Mouse (Mus musculus) hindbrain, embryonic 13.5 days (tissue): ENCODE data around the gene Ogg1. TPM values are rescaled to one million over a fixed set of nuclear protein-coding genes. Genes with fewer than 3 reads are reported as not detected.

Experiments used
- ATAC-seq: fragments of 200-750 bp; cut with Nextera tagmentation; 2 replicates; pipeline ENCODE4 v1.8.0; 2017; ENCODE audit warnings: moderate TSS enrichment; ENCODE audit not compliant: low FRiP score
- H3K27ac ChIP-seq: fragments of 300-500 bp; sonication (generic); 2 replicates; pipeline ENCODE4 v1.5.1; 2015; ENCODE audit warnings: inconsistent platforms, mild to moderate bottlenecking, moderate library complexity
- H3K27me3 ChIP-seq: fragments of 300-500 bp; sonication (generic); 2 replicates; pipeline ENCODE4 v1.6.1; 2015; ENCODE audit warnings: mild to moderate bottlenecking, inconsistent platforms
- H3K36me3 ChIP-seq: fragments of 300-500 bp; sonication (generic); 2 replicates; pipeline ENCODE4 v1.6.1; 2015; ENCODE audit warnings: mild to moderate bottlenecking, inconsistent platforms
- H3K4me1 ChIP-seq: fragments of 300-500 bp; sonication (generic); replicated peaks from 2 replicates; pipeline ENCODE4 v1.6.1; 2015; ENCODE audit warnings: inconsistent platforms
- H3K4me2 ChIP-seq: fragments of 300-500 bp; sonication (generic); 2 replicates; pipeline ENCODE4 v1.6.1; 2015; ENCODE audit warnings: inconsistent platforms, mild to moderate bottlenecking, moderate library complexity
- H3K4me3 ChIP-seq: fragments of 300-500 bp; sonication (generic); 2 replicates; pipeline ENCODE4 v1.5.1; 2015; ENCODE audit warnings: mild to moderate bottlenecking, inconsistent platforms
- H3K9ac ChIP-seq: fragments of 300-500 bp; sonication (generic); 2 replicates; pipeline ENCODE4 v1.6.1; 2015; ENCODE audit warnings: mild to moderate bottlenecking, inconsistent platforms
- H3K9me3 ChIP-seq: fragments of 300-500 bp; sonication (generic); 2 replicates; pipeline ENCODE4 v1.6.1; 2016; ENCODE audit warnings: inconsistent platforms
- WGBS: fragments of 180-500 bp; shearing (Covaris S2); methylation state at CpG from one replicate; pipeline ENCODE4 v1.1.7; 2015; 5-methylcytosine and 5-hydroxymethylcytosine counted together
- polyA plus RNA-seq: library from polyadenylated mRNA; unstranded; fragments of >200 nt; fragmentation: Nextera tagmentation; extraction: Ambion mirVana; gene quantifications from 2 replicates; pipeline ENCODE4 v1.2.1, GENCODE M21; 2015

Gene Ogg1
- polyA plus RNA-seq, 1 experiment from 2014 or later = 8.7 TPM

DNA sequence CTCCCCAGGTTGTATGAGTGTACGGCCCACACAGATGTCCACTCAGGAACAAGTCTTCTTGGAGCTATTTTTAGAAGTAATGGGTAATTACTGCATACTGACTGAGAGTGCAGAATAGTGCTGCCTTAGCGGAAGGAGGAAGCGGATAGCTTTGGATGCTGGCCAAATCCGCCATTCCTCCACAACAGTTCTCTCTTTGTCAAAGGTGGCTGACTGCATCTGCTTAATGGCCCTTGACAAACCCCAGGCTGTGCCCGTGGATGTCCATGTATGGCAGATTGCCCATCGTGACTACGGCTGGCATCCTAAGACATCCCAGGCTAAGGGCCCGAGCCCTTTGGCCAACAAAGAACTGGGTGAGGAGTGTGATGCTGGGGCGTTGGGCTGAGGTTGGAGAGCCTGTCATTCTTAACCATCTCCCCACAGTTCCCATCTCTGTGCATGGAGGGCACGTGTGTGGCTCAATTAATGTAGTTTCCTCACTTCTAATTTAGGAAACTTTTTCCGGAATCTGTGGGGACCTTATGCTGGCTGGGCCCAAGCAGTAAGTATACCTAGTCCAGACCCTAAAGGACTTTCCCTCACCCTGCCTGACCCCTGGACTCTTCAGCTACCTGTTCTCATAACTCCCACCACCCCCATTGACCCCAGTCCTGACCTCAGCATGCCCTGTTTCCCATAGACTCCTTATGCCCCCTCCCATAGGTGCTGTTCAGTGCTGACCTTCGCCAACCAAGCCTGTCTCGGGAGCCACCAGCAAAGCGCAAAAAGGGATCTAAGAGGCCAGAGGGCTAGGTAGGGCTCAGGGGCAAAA lies 6.6 kb downstream of the Ogg1 start:
- peaks cover 77% of the 10 kb centered on the region for H3K36me3 ChIP-seq
- H3K27me3 ChIP-seq = no peaks in the 10 kb centered on the region
- no peak overlapping the region for H3K4me3 ChIP-seq
- H3K9ac ChIP-seq = no peak overlapping the region
- 0 out of 2 replicates have a peak overlapping the region, but pooled peaks have one; percentile 13 for H3K4me2 ChIP-seq
- peak overlapping the region; percentile 44 for H3K27ac ChIP-seq
- no peaks in the 10 kb centered on the region for H3K9me3 ChIP-seq
- peaks cover 8% of the 10 kb centered on the region for H3K4me1 ChIP-seq
- peak; percentile 65 for ATAC-seq
- WGBS = 68% methylated on average over 14 of the region's 14 CpGs

GRCm38 (mm10) chr6:113334216-113334615 lies 7.4 kb downstream of the Ogg1 start:
- Histone ChIP-seq H3K9me3 (no peaks in the 10 kb centered on the region), H3K4me1 (peaks cover 8% of the 10 kb centered on the region), H3K27ac (no peak overlapping the region), H3K27me3 (no peaks in the 10 kb centered on the region), H3K9ac (peak overlapping the region; percentile 13; the same call in 1 of the 2 replicates), H3K36me3 (peaks cover 80% of the 10 kb centered on the region), H3K4me3 (no peak overlapping the region), H3K4me2 (no peak overlapping the region)
- 86% methylated on average over 6 of the region's 6 CpGs for WGBS
- no peak for ATAC-seq

DNA sequence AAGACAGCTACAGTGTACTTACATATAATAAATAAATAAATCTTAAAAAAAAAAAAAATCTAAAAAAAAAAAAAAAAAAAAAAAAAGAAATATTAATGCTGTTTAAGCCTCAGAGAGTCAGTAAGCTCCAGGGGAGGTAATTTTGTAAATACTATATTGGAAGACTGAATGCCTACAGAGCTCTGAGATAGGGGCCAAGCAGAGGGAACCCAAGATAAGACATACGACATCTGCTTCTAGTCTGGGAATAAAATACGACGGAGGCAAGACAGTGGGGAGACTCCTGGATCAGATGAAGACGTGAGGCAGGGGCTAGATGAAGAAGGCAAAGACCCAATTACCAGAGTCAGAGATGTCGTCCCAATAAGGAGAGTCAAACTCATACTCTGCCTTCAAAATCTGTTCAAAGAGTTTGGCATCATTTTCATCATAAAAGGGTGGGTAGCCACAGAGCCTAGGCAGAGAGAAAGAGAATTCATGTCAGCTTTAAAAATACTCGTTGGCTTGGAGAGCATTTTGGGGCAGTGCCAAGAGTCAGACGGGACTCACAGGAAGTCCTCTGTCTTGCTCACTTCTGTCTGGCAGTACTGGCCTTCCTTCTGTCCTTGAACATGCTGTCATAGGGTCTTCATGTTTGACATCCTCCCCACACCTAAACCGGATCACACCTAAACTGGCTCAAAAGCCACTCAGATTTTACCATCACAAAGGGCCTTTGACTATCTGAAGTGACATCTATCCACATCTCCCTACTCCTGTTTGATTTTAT lies 10.3 kb downstream of the Ogg1 start:
- no peak for ATAC-seq
- Histone ChIP-seq H3K27ac (no peak overlapping the region), H3K9ac (no peak overlapping the region), H3K4me2 (no peak overlapping the region), H3K4me3 (no peak overlapping the region), H3K27me3 (no peaks in the 10 kb centered on the region), H3K4me1 (peaks cover 13% of the 10 kb centered on the region), H3K36me3 (peaks cover 73% of the 10 kb centered on the region), H3K9me3 (no peaks in the 10 kb centered on the region)
- WGBS = 69% methylated on average over 8 of the region's 8 CpGs

GRCm38 (mm10) chr6:113341574-113341973 lies 14.8 kb downstream of the Ogg1 start:
- Histone ChIP-seq H3K9me3 (no peaks in the 10 kb centered on the region), H3K4me3 (no peak overlapping the region), H3K36me3 (peaks cover 34% of the 10 kb centered on the region), H3K4me1 (peaks cover 28% of the 10 kb centered on the region), H3K27me3 (no peaks in the 10 kb centered on the region), H3K9ac (peak overlapping the region; percentile 46; the same call in 1 of the 2 replicates), H3K4me2 (peak overlapping the region; percentile 72), H3K27ac (peak overlapping the region; percentile 52)
- no peak for ATAC-seq
- 90% methylated on average over 6 of the region's 6 CpGs for WGBS

GRCm38 (mm10) chr6:113342297-113342696 lies 15.5 kb downstream of the Ogg1 start:
- H3K9me3 ChIP-seq = no peaks in the 10 kb centered on the region
- H3K27me3 ChIP-seq = no peaks in the 10 kb centered on the region
- WGBS = 60% methylated on average over 3 of the region's 7 CpGs
- ATAC-seq = no peak
- H3K4me2 ChIP-seq = peak overlapping the region; percentile 72
- peak overlapping the region; percentile 60 for H3K4me3 ChIP-seq
- peaks cover 30% of the 10 kb centered on the region for H3K36me3 ChIP-seq
- H3K9ac ChIP-seq = peak overlapping the region; percentile 87; the same call in 1 of the 2 replicates
- 0 out of 2 replicates have a peak overlapping the region, but pooled peaks have one; percentile 58 for H3K27ac ChIP-seq
- H3K4me1 ChIP-seq = peaks cover 28% of the 10 kb centered on the region

GRCm38 (mm10) chr6:113343177-113344092 lies 16.7 kb downstream of the Ogg1 start, which contains the start of gene Camk1:
TSS of gene Camk1 (minus strand) at chr6:113343984.
- Histone ChIP-seq H3K27me3 (no peaks in the 10 kb centered on the region), H3K4me3 (peak within 1 kb of the TSS; percentile 60), H3K9ac (peak within 1 kb of the TSS; percentile 87), H3K4me1 (peaks cover 28% of the 10 kb centered on the region), H3K9me3 (no peaks in the 10 kb centered on the region), H3K27ac (peak within 1 kb of the TSS; percentile 58), H3K4me2 (peak within 1 kb of the TSS; percentile 72), H3K36me3 (peaks cover 19% of the 10 kb centered on the region)
- peak; percentile 84 for ATAC-seq
- 18% methylated on average over 32 of the region's 32 CpGs for WGBS

DNA sequence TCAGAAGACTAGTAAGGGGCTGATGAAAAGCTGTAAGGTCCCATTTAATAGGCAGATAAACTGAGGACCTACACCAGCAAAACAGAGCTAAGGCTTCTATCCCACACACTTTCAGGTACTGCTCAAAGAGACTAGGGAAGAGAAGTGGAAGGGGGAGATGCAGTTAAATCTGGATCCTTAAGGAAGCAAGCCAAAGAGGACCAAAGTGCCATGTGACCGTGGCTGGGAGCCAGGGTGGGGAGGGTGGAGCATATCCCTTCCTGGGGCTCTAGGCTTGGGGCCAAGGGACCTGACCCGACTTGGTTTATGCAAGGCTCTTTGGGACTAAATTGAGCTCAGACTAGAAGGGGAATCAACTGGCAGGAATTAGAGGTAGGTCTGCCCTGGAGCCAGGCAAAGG lies 17.5 kb downstream of the Ogg1 start:
- H3K27me3 ChIP-seq = no peaks in the 10 kb centered on the region
- H3K27ac ChIP-seq = peak overlapping the region; percentile 58; the same call in 1 of the 2 replicates
- peak overlapping the region; percentile 60 for H3K4me3 ChIP-seq
- H3K4me1 ChIP-seq = peaks cover 28% of the 10 kb centered on the region
- WGBS = 54% methylated on average over 2 of the region's 2 CpGs
- peak overlapping the region; percentile 72 for H3K4me2 ChIP-seq
- ATAC-seq = 0 out of 2 replicates have a peak, but pooled peaks have one; percentile 2
- H3K9me3 ChIP-seq = no peaks in the 10 kb centered on the region
- H3K9ac ChIP-seq = no peak overlapping the region; the same call in 1 of the 2 replicates
- peaks cover 12% of the 10 kb centered on the region for H3K36me3 ChIP-seq

DNA sequence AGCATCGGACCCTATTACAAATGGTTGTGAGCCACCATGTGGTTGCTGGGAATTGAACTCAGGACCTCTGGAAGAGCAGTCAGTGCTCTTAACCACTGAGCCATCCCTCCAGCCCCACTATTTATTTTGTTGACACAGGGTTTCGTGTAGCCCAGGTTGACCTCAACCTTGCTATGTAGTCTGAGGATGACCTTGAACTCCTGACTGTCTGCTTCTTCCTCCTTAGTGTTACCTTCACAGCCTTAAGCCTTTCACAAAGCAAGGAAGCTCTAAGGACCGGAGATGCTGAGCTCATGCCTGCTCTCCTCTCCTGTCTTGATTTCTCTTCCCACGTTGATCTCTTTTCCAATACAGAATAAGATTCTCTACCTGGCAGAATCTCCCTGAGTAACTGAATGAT lies 20.1 kb downstream of the Ogg1 start:
- Histone ChIP-seq H3K4me3 (no peak overlapping the region), H3K4me1 (peaks cover 23% of the 10 kb centered on the region), H3K27me3 (no peaks in the 10 kb centered on the region), H3K4me2 (no peak overlapping the region), H3K9ac (no peak overlapping the region), H3K9me3 (no peaks in the 10 kb centered on the region), H3K36me3 (no peaks in the 10 kb centered on the region), H3K27ac (no peak overlapping the region)
- no peak for ATAC-seq
- WGBS = 81% methylated on average over 4 of the region's 4 CpGs

DNA sequence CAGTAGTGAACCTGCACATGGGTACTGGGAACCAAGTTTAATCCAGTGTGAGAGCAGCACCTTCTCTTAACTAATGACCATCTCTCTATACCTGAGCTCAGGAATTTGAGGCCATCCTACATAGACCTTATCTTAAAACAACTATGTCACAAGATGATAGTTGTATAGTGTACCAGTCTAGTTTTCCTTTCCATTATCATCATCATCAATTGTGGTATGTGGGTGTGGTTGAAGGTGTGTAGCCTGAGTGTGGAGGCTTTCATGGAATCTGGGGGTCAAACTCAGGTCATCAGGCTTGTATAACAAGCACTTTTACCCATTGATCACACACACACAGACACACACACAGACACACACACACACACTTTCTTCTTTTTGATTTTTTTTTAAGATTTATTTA lies 23.8 kb downstream of the Ogg1 start:
- H3K4me3 ChIP-seq = no peak overlapping the region
- no peaks in the 10 kb centered on the region for H3K9me3 ChIP-seq
- no peaks in the 10 kb centered on the region for H3K36me3 ChIP-seq
- no peak overlapping the region for H3K9ac ChIP-seq
- H3K27ac ChIP-seq = no peak overlapping the region
- ATAC-seq = no peak
- H3K4me1 ChIP-seq = no peaks in the 10 kb centered on the region
- no peaks in the 10 kb centered on the region for H3K27me3 ChIP-seq
- no peak overlapping the region for H3K4me2 ChIP-seq

DNA sequence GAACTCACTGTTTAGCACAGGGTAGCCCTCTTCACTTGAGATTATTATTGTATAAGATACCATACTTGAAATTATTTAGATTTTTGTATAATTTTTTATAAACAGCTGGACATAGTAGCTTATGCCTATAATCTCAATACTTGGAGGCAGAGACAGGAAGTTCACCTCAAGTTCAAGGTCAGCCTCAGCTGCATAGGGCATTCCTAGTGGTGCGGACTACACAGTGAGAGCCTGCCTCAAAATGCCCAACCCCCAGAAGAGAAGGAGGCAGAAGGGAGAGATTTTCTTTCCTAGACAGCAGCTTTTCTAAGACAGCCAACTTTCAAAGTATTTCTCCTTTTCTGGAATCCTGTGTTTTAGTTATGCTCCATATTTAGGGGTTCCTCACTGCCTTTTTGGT lies 24.4 kb downstream of the Ogg1 start:
- no peaks in the 10 kb centered on the region for H3K9me3 ChIP-seq
- H3K27me3 ChIP-seq = no peaks in the 10 kb centered on the region
- no peak overlapping the region for H3K27ac ChIP-seq
- 88% methylated on average over 1 of the region's 1 CpGs for WGBS
- ATAC-seq = no peak
- no peak overlapping the region for H3K9ac ChIP-seq
- no peak overlapping the region for H3K4me2 ChIP-seq
- no peaks in the 10 kb centered on the region for H3K36me3 ChIP-seq
- no peak overlapping the region for H3K4me3 ChIP-seq
- no peaks in the 10 kb centered on the region for H3K4me1 ChIP-seq

DNA sequence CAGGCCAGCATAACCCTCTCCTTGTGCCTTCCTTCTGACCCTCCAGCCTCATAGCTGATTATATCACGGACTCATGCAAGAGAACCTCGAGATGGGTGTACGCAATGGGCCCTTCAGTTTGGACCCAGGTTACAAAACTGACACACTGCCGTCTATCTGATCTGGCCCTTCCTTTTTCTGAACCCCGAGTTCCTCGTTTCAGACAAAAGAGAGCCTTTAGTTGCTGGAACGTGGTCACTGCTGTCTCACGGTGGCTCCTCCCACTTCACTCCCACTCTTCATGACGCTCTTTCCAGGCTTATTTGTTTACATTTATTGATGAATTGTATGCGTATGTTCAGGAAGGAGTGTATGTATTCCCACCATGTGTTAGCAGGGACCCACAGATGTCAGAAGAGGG lies 24.9 kb downstream of the Ogg1 start:
- WGBS = 65% methylated on average over 10 of the region's 10 CpGs
- Histone ChIP-seq H3K9ac (no peak overlapping the region), H3K4me3 (no peak overlapping the region), H3K9me3 (no peaks in the 10 kb centered on the region), H3K36me3 (no peaks in the 10 kb centered on the region), H3K4me2 (no peak overlapping the region), H3K4me1 (no peaks in the 10 kb centered on the region), H3K27ac (no peak overlapping the region), H3K27me3 (no peaks in the 10 kb centered on the region)
- no peak for ATAC-seq
